Mouse (Mus musculus): ENCODE measurements at regions not wholly inside any gene's neighbourhood (a gene's known extent, or its start where the extent isn't known, plus 50 kb on each side); places are given as distances from the start of the nearest gene placed in this dataset.

DNA sequence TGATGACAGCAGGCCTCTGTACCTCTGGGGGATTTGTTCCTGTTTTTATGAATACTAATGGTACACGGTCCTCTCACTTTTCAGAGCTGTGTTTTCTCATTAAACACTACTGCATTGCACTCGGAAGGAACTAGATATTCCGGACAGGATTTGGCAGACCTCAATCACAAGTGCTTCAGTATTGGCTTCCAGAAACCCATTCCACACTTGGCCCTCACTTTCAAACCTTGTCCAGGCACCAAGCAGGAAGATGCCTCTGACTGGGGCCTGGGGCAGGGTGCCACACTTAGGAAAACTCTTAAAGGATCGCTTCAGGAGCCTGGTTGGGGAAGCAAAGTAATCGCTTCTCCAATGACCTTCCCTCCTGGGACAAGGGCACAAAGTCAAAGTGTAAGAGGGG lies 50.7 kb upstream of the Mrps6 start:
- Histone ChIP-seq H3K27ac (ENCODE audit: low read depth, low read length) (no peak overlapping the region), H3K36me3 (ENCODE audit: control insufficient read depth, insufficient read depth, low read length) (no peaks in the 10 kb centered on the region), H3K4me3 (ENCODE audit: low read depth, low read length) (no peak overlapping the region), H3K4me1 (ENCODE audit: control insufficient read depth, insufficient read depth, low read length) (no peaks in the 10 kb centered on the region), H3K9ac (replicated peaks; ENCODE audit: low read depth, low read length) (no peak overlapping the region), H3K9me3 (ENCODE audit: control insufficient read depth, low read length) (no peaks in the 10 kb centered on the region), H3K27me3 (ENCODE audit: control insufficient read depth, insufficient read depth, low read length) (no peaks in the 10 kb centered on the region), H3K4me2 (ENCODE audit: low read depth, low read length) (no peak overlapping the region)
- no peak for ATAC-seq (ENCODE audit: low read depth)
- WGBS, result 93% methylated on average over 5 of the region's 5 CpGs

All from neural tube, embryonic 14.5 days (tissue).